Mouse (Mus musculus): ENCODE measurements at regions not wholly inside any gene's neighbourhood (a gene's known extent, or its start where the extent isn't known, plus 50 kb on each side); places are given as distances from the start of the nearest gene placed in this dataset.

GRCm38 (mm10) chr4:70160525-70161224, 249.6 kb downstream of the Cdk5rap2 start:
- CTCF ChIA-PET = no interaction called here

- CTCF ChIA-PET = no interaction called here
Observed at GRCm38 (mm10) chr4:70160062-70160461, 250.2 kb downstream of the Cdk5rap2 start.

- CTCF ChIA-PET = no interaction called here
Observed at GRCm38 (mm10) chr4:70153179-70153578, 257.1 kb downstream of the Cdk5rap2 start.

GRCm38 (mm10) chr4:70109011-70109410, 301.2 kb downstream of the Cdk5rap2 start:
- CTCF ChIA-PET = no interaction called here

GRCm38 (mm10) chr4:70105776-70106175, 304.5 kb downstream of the Cdk5rap2 start:
- CTCF ChIA-PET = no interaction called here

GRCm38 (mm10) chr4:70097353-70097752, 312.9 kb downstream of the Cdk5rap2 start:
- CTCF ChIA-PET = interaction anchor here (0.7 kb wide), 1 partner anchor 11 kb away, joined by 3 read pairs; no protein-coding TSS in a partner anchor

GRCm38 (mm10) chr4:70078206-70078605, 332.0 kb downstream of the Cdk5rap2 start:
- CTCF ChIA-PET = no interaction called here

GRCm38 (mm10) chr4:70062516-70062915, 347.7 kb downstream of the Cdk5rap2 start:
- CTCF ChIA-PET = no interaction called here

GRCm38 (mm10) chr4:70058831-70059544, 351.3 kb downstream of the Cdk5rap2 start:
- CTCF ChIA-PET = no interaction called here

GRCm38 (mm10) chr4:70053136-70053535, 357.1 kb downstream of the Cdk5rap2 start:
- CTCF ChIA-PET = no interaction called here

GRCm38 (mm10) chr4:70038241-70038640, 372.0 kb downstream of the Cdk5rap2 start:
- CTCF ChIA-PET = no interaction called here

GRCm38 (mm10) chr4:70035912-70036311, 374.3 kb downstream of the Cdk5rap2 start:
- CTCF ChIA-PET = no interaction called here

GRCm38 (mm10) chr4:70032497-70032896, 377.7 kb downstream of the Cdk5rap2 start:
- CTCF ChIA-PET = no interaction called here

- CTCF ChIA-PET = no interaction called here
Observed at GRCm38 (mm10) chr4:70026848-70027247, 383.4 kb downstream of the Cdk5rap2 start.

GRCm38 (mm10) chr4:70024838-70025376, 385.3 kb downstream of the Cdk5rap2 start:
- CTCF ChIA-PET = no interaction called here

- CTCF ChIA-PET = no interaction called here
Observed at GRCm38 (mm10) chr4:70020905-70021470, 389.3 kb downstream of the Cdk5rap2 start.

- CTCF ChIA-PET = no interaction called here
Observed at GRCm38 (mm10) chr4:70012220-70012580, 398.0 kb downstream of the Cdk5rap2 start.

- CTCF ChIA-PET = no interaction called here
Observed at GRCm38 (mm10) chr4:70011491-70012219, 398.6 kb downstream of the Cdk5rap2 start.

GRCm38 (mm10) chr4:70010466-70010865, 399.8 kb downstream of the Cdk5rap2 start:
- CTCF ChIA-PET = no interaction called here

GRCm38 (mm10) chr4:70004966-70005365, 405.3 kb downstream of the Cdk5rap2 start:
- CTCF ChIA-PET = no interaction called here

GRCm38 (mm10) chr4:69993226-69993625, 417.0 kb downstream of the Cdk5rap2 start:
- CTCF ChIA-PET = no interaction called here

GRCm38 (mm10) chr4:69974208-69974607, 436.0 kb downstream of the Cdk5rap2 start:
- CTCF ChIA-PET = no interaction called here

Data from spleen, embryonic (tissue).